Mouse (Mus musculus) kidney, embryonic 16.5 days (tissue): ENCODE results near the gene Evc2. TPM values are rescaled to one million over a fixed set of nuclear protein-coding genes. Genes with fewer than 3 reads are reported as not detected.

Experiments used
- ATAC-seq: fragments of 200-750 bp; cut with Nextera tagmentation; 2 replicates; pipeline ENCODE4 v1.8.0; 2017; ENCODE audit warnings: moderate TSS enrichment; ENCODE audit not compliant: low FRiP score, low TSS enrichment
- H3K27ac ChIP-seq: fragments of 300-500 bp; sonication (generic); 2 replicates; pipeline ENCODE4 v1.5.1; 2014; ENCODE audit warnings: low read length
- H3K27me3 ChIP-seq: fragments of 300-500 bp; sonication (generic); 2 replicates; pipeline ENCODE4 v1.6.1; 2014; ENCODE audit warnings: low read length, control low read depth, mixed read lengths; ENCODE audit not compliant: insufficient read depth
- H3K36me3 ChIP-seq: fragments of 300-500 bp; sonication (generic); 2 replicates; pipeline ENCODE4 v1.6.1; 2014; ENCODE audit warnings: low read length, control low read depth, mixed read lengths; ENCODE audit not compliant: insufficient read depth
- H3K4me1 ChIP-seq: fragments of 300-500 bp; sonication (generic); 2 replicates; pipeline ENCODE4 v1.6.1; 2014; ENCODE audit warnings: low read length, control low read depth, mixed read lengths; ENCODE audit not compliant: insufficient read depth
- H3K4me2 ChIP-seq: fragments of 300-500 bp; sonication (generic); replicated peaks from 2 replicates; pipeline ENCODE4 v1.6.1; 2014; ENCODE audit warnings: low read depth, low read length
- H3K4me3 ChIP-seq: fragments of 300-500 bp; sonication (generic); 2 replicates; pipeline ENCODE4 v1.5.1; 2014; ENCODE audit warnings: mild to moderate bottlenecking, low read length
- H3K9ac ChIP-seq: fragments of 300-500 bp; sonication (generic); replicated peaks from 2 replicates; pipeline ENCODE4 v1.6.1; 2014; ENCODE audit warnings: low read length
- H3K9me3 ChIP-seq: fragments of 300-500 bp; sonication (generic); 2 replicates; pipeline ENCODE4 v1.6.1; 2016; ENCODE audit warnings: low read length, control low read depth
- WGBS: fragments of 180-500 bp; shearing (Covaris S2); extraction: QIAGEN DNeasy Blood & Tissue Kit; methylation state at CpG from one replicate; pipeline ENCODE4 v1.1.7; 2014; 5-methylcytosine and 5-hydroxymethylcytosine counted together
- polyA plus RNA-seq: library from polyadenylated mRNA; unstranded; fragments of >200 nt; fragmentation: Nextera tagmentation; extraction: Ambion mirVana; gene quantifications from 2 replicates; pipeline ENCODE4 v1.2.1, GENCODE M21; 2015

Gene Evc2
- polyA plus RNA-seq, 1 experiment from 2014 or later = 25.6 TPM

DNA sequence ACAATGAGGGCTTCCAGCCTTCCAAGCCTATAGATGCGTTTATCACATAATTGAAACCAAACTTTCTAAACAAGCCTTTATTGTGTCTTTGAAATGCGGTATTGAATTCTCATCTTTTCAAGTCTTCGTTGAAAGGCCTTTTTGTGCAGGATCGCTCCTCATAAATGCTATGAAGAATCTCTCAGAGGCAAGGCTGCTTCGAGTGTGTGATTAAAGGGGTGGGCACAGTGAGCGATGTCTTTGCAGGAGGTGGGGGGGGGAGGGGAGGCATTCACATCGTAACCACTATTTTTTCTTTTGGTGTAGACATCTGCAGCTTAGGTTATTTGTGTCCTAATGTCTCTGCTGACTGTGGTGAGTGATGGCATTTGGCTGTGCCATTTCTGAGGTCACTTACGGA, 17.7 kb downstream of the Evc2 start:
- H3K9ac ChIP-seq = no peak overlapping the region
- peaks cover 35% of the 10 kb centered on the region for H3K36me3 ChIP-seq
- no peak for ATAC-seq
- H3K4me2 ChIP-seq = no peak overlapping the region
- no peak overlapping the region for H3K4me3 ChIP-seq
- no peak overlapping the region for H3K27ac ChIP-seq
- no peaks in the 10 kb centered on the region for H3K9me3 ChIP-seq
- no peaks in the 10 kb centered on the region for H3K27me3 ChIP-seq
- no peaks in the 10 kb centered on the region for H3K4me1 ChIP-seq
- 89% methylated on average over 8 of the region's 8 CpGs for WGBS

DNA sequence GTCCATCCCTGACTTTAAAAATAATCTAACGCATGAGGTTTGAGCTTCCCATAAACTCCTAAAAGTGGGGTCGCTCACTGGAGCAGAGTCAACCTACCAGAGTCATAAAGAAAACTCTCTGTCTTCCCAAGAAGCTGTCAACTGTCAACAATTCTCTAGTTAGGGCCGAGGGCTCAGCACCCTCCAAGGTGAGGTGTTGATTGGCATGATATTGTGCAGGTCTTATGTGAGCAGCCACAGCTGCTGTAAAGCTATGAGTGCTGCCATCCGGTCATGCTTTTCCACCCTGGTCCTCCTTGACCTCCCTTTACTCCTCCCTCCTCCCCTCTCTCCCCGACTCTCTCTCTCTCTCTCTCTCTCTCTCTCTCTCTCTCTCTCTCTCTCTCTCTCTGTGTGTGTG, 24.3 kb downstream of the Evc2 start:
- ATAC-seq = no peak
- Histone ChIP-seq H3K4me2 (no peak overlapping the region), H3K36me3 (peaks cover 12% of the 10 kb centered on the region), H3K27ac (no peak overlapping the region), H3K9ac (no peak overlapping the region), H3K27me3 (no peaks in the 10 kb centered on the region), H3K9me3 (no peaks in the 10 kb centered on the region), H3K4me1 (no peaks in the 10 kb centered on the region), H3K4me3 (no peak overlapping the region)
- 43% methylated on average over 4 of the region's 5 CpGs for WGBS

- ATAC-seq = no peak
- no peak overlapping the region for H3K4me3 ChIP-seq
- no peak overlapping the region for H3K9ac ChIP-seq
- H3K27me3 ChIP-seq = no peaks in the 10 kb centered on the region
- H3K36me3 ChIP-seq = peaks cover 11% of the 10 kb centered on the region
- no peak overlapping the region for H3K4me2 ChIP-seq
- 79% methylated on average over 5 of the region's 5 CpGs for WGBS
- no peak overlapping the region for H3K27ac ChIP-seq
- H3K9me3 ChIP-seq = no peaks in the 10 kb centered on the region
- no peaks in the 10 kb centered on the region for H3K4me1 ChIP-seq
Measured at GRCm38 (mm10) chr5:37363284-37363683, 25.0 kb downstream of the Evc2 start.

DNA sequence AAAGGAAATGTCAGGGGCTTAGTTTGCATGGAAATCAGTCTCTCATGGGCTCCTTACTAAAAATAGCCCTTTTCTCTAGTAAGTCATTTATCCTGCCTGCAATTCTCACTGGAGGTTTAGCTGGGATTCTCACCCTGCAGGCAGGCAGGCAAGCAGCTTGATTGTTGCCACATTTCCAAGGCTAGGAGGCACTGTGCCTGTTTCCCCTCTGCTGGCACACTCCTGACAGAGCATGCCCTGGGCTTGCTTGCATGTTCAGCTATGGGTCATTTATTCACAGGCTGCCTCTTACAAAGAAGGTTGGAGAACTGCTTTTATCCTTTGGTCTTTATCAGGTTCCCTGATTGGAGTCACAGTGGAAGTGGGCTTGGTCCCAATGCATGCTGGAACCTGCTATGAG, 27.5 kb downstream of the Evc2 start:
- H3K9ac ChIP-seq = no peak overlapping the region
- ATAC-seq = peak; percentile 67; the same call in 1 of the 2 replicates
- H3K27me3 ChIP-seq = no peaks in the 10 kb centered on the region
- no peak overlapping the region for H3K27ac ChIP-seq
- peaks cover 21% of the 10 kb centered on the region for H3K36me3 ChIP-seq
- no peaks in the 10 kb centered on the region for H3K9me3 ChIP-seq
- H3K4me1 ChIP-seq = no peaks in the 10 kb centered on the region
- H3K4me3 ChIP-seq = no peak overlapping the region
- H3K4me2 ChIP-seq = no peak overlapping the region

GRCm38 (mm10) chr5:37368796-37369195, 30.5 kb downstream of the Evc2 start:
- no peak overlapping the region for H3K27ac ChIP-seq
- H3K4me2 ChIP-seq = no peak overlapping the region
- no peaks in the 10 kb centered on the region for H3K27me3 ChIP-seq
- no peaks in the 10 kb centered on the region for H3K4me1 ChIP-seq
- H3K9me3 ChIP-seq = no peaks in the 10 kb centered on the region
- WGBS = 86% methylated on average over 8 of the region's 8 CpGs
- H3K9ac ChIP-seq = no peak overlapping the region
- peaks cover 38% of the 10 kb centered on the region for H3K36me3 ChIP-seq
- no peak for ATAC-seq
- no peak overlapping the region for H3K4me3 ChIP-seq

- H3K9ac ChIP-seq = no peak overlapping the region
- no peak overlapping the region for H3K4me2 ChIP-seq
- no peaks in the 10 kb centered on the region for H3K27me3 ChIP-seq
- no peaks in the 10 kb centered on the region for H3K9me3 ChIP-seq
- H3K36me3 ChIP-seq = peaks cover 49% of the 10 kb centered on the region
- no peaks in the 10 kb centered on the region for H3K4me1 ChIP-seq
- ATAC-seq = no peak
- WGBS = 96% methylated on average over 7 of the region's 7 CpGs
- H3K27ac ChIP-seq = no peak overlapping the region
- no peak overlapping the region for H3K4me3 ChIP-seq
Measured at GRCm38 (mm10) chr5:37377376-37377775, 39.1 kb downstream of the Evc2 start.

DNA sequence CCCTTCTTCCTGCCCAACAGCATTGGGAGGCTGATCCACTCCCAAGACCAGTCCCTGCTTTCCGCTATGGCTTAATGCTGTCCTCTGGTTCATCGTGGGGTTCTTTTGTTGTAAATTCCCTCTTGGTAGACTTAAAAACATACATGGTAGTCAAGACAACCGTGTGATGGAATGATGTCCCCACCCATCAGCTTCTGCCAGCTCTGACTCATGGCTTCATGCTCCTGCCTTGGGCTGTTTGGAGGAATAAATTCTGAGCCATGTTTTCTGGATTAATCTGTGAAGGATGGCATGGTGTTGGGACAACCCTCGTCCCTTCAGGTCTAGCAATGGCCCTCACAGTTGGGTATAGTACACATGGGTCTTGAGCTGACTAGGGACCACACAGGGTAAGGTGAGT, 42.3 kb downstream of the Evc2 start:
- Histone ChIP-seq H3K36me3 (peaks cover 38% of the 10 kb centered on the region), H3K9ac (no peak overlapping the region), H3K4me2 (no peak overlapping the region), H3K27me3 (no peaks in the 10 kb centered on the region), H3K9me3 (no peaks in the 10 kb centered on the region), H3K4me3 (no peak overlapping the region), H3K27ac (no peak overlapping the region), H3K4me1 (no peaks in the 10 kb centered on the region)
- 81% methylated on average over 4 of the region's 4 CpGs for WGBS
- ATAC-seq = no peak

DNA sequence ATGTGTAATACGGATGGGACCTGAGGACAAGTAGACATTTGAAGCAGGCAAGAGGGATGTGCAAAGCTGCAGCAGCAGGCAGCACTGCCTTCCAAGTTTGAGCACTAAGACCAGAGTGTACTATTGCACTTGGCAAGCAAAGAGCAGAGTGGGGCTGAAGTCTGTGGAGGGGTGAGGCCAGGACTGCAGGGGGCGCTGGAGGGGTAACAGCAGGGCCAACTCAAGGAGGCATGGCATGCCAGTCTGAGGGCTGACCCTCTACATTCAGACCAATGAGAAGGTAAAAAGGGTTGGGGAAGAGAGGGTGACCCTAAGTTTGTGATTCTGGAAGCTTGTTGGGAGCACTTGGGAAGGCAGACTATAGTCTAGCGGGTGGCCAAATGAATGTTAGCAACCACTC, 45.3 kb downstream of the Evc2 start:
- 87% methylated on average over 3 of the region's 3 CpGs for WGBS
- Histone ChIP-seq H3K4me1 (no peaks in the 10 kb centered on the region), H3K4me2 (no peak overlapping the region), H3K9ac (no peak overlapping the region), H3K36me3 (peaks cover 47% of the 10 kb centered on the region), H3K27ac (no peak overlapping the region), H3K27me3 (no peaks in the 10 kb centered on the region), H3K4me3 (no peak overlapping the region), H3K9me3 (no peaks in the 10 kb centered on the region)
- ATAC-seq = no peak

GRCm38 (mm10) chr5:37388646-37389045, 50.3 kb downstream of the Evc2 start:
- Histone ChIP-seq H3K27ac (no peak overlapping the region), H3K9ac (no peak overlapping the region), H3K9me3 (no peaks in the 10 kb centered on the region), H3K4me3 (no peak overlapping the region), H3K4me1 (no peaks in the 10 kb centered on the region), H3K4me2 (no peak overlapping the region), H3K27me3 (no peaks in the 10 kb centered on the region), H3K36me3 (peaks cover 22% of the 10 kb centered on the region)
- no peak for ATAC-seq
- 85% methylated on average over 3 of the region's 3 CpGs for WGBS

- peak; percentile 62; the same call in 1 of the 2 replicates for ATAC-seq
- H3K4me3 ChIP-seq = no peak overlapping the region
- WGBS = 44% methylated on average over 13 of the region's 13 CpGs
- no peak overlapping the region for H3K4me2 ChIP-seq
- no peaks in the 10 kb centered on the region for H3K9me3 ChIP-seq
- H3K27ac ChIP-seq = peak overlapping the region; percentile 20; the same call in 1 of the 2 replicates
- H3K27me3 ChIP-seq = no peaks in the 10 kb centered on the region
- no peak overlapping the region for H3K9ac ChIP-seq
- H3K36me3 ChIP-seq = peaks cover 19% of the 10 kb centered on the region
- no peaks in the 10 kb centered on the region for H3K4me1 ChIP-seq
Measured at GRCm38 (mm10) chr5:37389808-37390495, 51.7 kb downstream of the Evc2 start.
